Comparison of ENCODE assay signal across 8 mouse cellular contexts in the genomic region with DNA sequence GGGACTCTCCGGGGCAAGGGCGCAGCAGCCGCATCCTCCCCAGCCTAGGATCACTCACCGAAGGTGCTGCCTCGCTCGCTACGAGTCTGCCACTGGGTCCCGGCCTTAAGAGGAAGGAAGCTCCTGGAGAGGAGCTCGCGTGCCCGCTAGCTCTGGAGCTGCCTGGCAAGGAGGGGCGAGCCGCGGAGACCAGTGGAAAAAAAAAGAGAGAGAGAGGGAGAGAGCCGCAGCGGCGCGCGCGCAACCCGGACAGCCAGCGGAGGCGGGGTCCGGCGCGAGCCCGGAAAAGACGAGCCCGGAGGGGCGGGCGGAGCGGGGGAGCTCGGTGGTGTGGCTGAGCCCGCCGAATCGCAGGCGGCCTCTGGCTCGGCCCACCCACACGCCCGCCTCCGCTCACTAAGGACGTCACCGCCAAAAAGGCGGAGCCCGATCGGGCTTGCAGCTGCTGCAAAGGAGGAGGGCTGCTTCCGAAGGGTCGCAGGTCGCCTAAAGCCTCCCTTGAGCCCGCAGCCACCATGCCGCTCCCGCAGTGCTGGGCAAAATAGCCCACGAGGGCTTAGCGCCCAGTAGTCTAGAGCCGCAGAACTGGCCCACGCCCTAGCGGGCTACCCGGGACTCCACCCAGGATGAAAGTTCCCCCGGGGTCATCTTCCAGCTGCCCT. TPM values are rescaled to one million over a fixed set of nuclear protein-coding genes. Genes with fewer than 3 reads are reported as not detected.
DNase-seq lines count a peak whose midpoint lies in the region; ATAC-seq and TF ChIP-seq lines count a peak whose summit lies in the region.

A gene (minus strand): TSS at position 289 of the 662 bp plus-strand sequence.

- 8% methylated on average over 59 of the region's 59 CpGs for WGBS in heart, embryonic 12.5 days
- 6% methylated on average over 59 of the region's 59 CpGs for WGBS in liver, embryonic 12.5 days (ENCODE audit: insufficient replicate concordance)
- WGBS in stomach, embryonic 15.5 days = 9% methylated on average over 55 of the region's 59 CpGs

- peak; percentile 98 for ATAC-seq in heart, embryonic 12.5 days (ENCODE audit: insufficient number of reproducible peaks, low FRiP score)
- ATAC-seq in liver, embryonic 12.5 days = peak; percentile 98
- ATAC-seq in stomach, embryonic 15.5 days (ENCODE audit: insufficient read depth, low FRiP score, low read depth) = peak; percentile 99

- DNase-seq in brain, embryonic 14.5 days (ENCODE audit: low read depth) = peak; percentile 96
- DNase-seq in kidney, postnatal 10 days = peak; percentile 93
- DNase-seq in natural killer cell, adult 2 months (ENCODE audit: low spot score in 2 of 2) = peak; percentile 79 to 85

- H3K9me3 ChIP-seq in erythroblast, embryonic 14.5 days (ENCODE audit: control insufficient read depth, low read length) = peaks cover 4% of the 10 kb centered on the region; the same call in 1 of the 2 replicates
- H3K9me3 ChIP-seq in heart, embryonic 12.5 days (replicated peaks) = no peaks in the 10 kb centered on the region
- H3K9me3 ChIP-seq in liver, embryonic 12.5 days (replicated peaks) = no peaks in the 10 kb centered on the region
- no peaks in the 10 kb centered on the region for H3K9me3 ChIP-seq in stomach, embryonic 15.5 days

- H3K27ac ChIP-seq in heart, embryonic 12.5 days (ENCODE audit: poor library complexity, severe bottlenecking) = peak within 1 kb of the TSS; percentile 88
- H3K27ac ChIP-seq in liver, embryonic 12.5 days = peak within 1 kb of the TSS; percentile 84
- peak within 1 kb of the TSS; percentile 80 for H3K27ac ChIP-seq in stomach, embryonic 15.5 days

- peak within 1 kb of the TSS; percentile 90 for H3K9ac ChIP-seq in heart, embryonic 12.5 days
- H3K9ac ChIP-seq in liver, embryonic 12.5 days = peak within 1 kb of the TSS; percentile 87
- H3K9ac ChIP-seq in stomach, embryonic 15.5 days = peak within 1 kb of the TSS; percentile 44

- no peak for TF ChIP-seq CTCF in C2C12 (IDR thresholded peaks at IDR 0.05; ENCODE audit: control insufficient read depth, insufficient read depth, insufficient read length)
- TF ChIP-seq CTCF in brain, embryonic 14.5 days (IDR thresholded peaks at IDR 0.05; ENCODE audit: borderline replicate concordance, extremely low read depth, insufficient read depth, insufficient read length) = no peak

- peaks cover 28% of the 10 kb centered on the region for H3K4me1 ChIP-seq in erythroblast, embryonic 14.5 days (ENCODE audit: control insufficient read depth)
- H3K4me1 ChIP-seq in heart, embryonic 12.5 days (replicated peaks) = no peaks in the 10 kb centered on the region
- H3K4me1 ChIP-seq in liver, embryonic 12.5 days = peaks cover 13% of the 10 kb centered on the region
- H3K4me1 ChIP-seq in stomach, embryonic 15.5 days = no peaks in the 10 kb centered on the region

- H3K4me3 ChIP-seq in C2C12 (ENCODE audit: insufficient read depth, poor library complexity, severe bottlenecking) = peak within 1 kb of the TSS; percentile 49
- peak within 1 kb of the TSS; percentile 86 for H3K4me3 ChIP-seq in erythroblast, embryonic 14.5 days (replicated peaks)
- peak within 1 kb of the TSS; percentile 75 for H3K4me3 ChIP-seq in heart, embryonic 12.5 days
- H3K4me3 ChIP-seq in liver, embryonic 12.5 days = peak within 1 kb of the TSS; percentile 73
- peak within 1 kb of the TSS; percentile 60 for H3K4me3 ChIP-seq in stomach, embryonic 15.5 days (replicated peaks)

- no peaks in the 10 kb centered on the region for H3K27me3 ChIP-seq in C2C12 (ENCODE audit: control insufficient read depth, insufficient read depth, insufficient read length)
- peaks cover 2% of the 10 kb centered on the region; the same call in 1 of the 2 replicates for H3K27me3 ChIP-seq in erythroblast, embryonic 14.5 days (ENCODE audit: control insufficient read depth)
- H3K27me3 ChIP-seq in heart, embryonic 12.5 days (replicated peaks) = peaks cover 7% of the 10 kb centered on the region
- H3K27me3 ChIP-seq in liver, embryonic 12.5 days (replicated peaks) = peaks cover 15% of the 10 kb centered on the region
- H3K27me3 ChIP-seq in stomach, embryonic 15.5 days (replicated peaks) = no peaks in the 10 kb centered on the region

- H3ac ChIP-seq in C2C12 (ENCODE audit: control insufficient read depth, insufficient read length, low read depth) = peak within 1 kb of the TSS; percentile 93

- H3K4me2 ChIP-seq in heart, embryonic 12.5 days = peak within 1 kb of the TSS; percentile 66
- peak within 1 kb of the TSS; percentile 70 for H3K4me2 ChIP-seq in liver, embryonic 12.5 days
- H3K4me2 ChIP-seq in stomach, embryonic 15.5 days = peak within 1 kb of the TSS; percentile 55

- TF ChIP-seq POLR2A in brain, embryonic 14.5 days (IDR thresholded peaks at IDR 0.05; ENCODE audit: borderline replicate concordance, extremely low read depth, insufficient read depth, insufficient read length, poor library complexity, severe bottlenecking) = peak; percentile 51; the same call in 1 of the 2 replicates

- H3K79me2 ChIP-seq in C2C12 (ENCODE audit: control insufficient read depth, insufficient read depth) = peaks cover 47% of the 10 kb centered on the region

- no peaks in the 10 kb centered on the region for H3K36me3 ChIP-seq in C2C12 (ENCODE audit: control insufficient read depth, insufficient read depth)
- peaks cover 4% of the 10 kb centered on the region for H3K36me3 ChIP-seq in erythroblast, embryonic 14.5 days (ENCODE audit: control insufficient read depth)
- H3K36me3 ChIP-seq in heart, embryonic 12.5 days = no peaks in the 10 kb centered on the region
- H3K36me3 ChIP-seq in liver, embryonic 12.5 days = no peaks in the 10 kb centered on the region
- no peaks in the 10 kb centered on the region for H3K36me3 ChIP-seq in stomach, embryonic 15.5 days

- peaks cover 37% of the 10 kb centered on the region for H3K79me3 ChIP-seq in C2C12 (ENCODE audit: low read depth)

TF ChIP-seq in C2C12, 6 proteins besides CTCF, POLR2A, EP300 and RAD21:
- TF ChIP-seq USF1 (IDR thresholded peaks at IDR 0.05; ENCODE audit: low read depth) (no peak), MYOD1 (IDR thresholded peaks at IDR 0.05; ENCODE audit: control insufficient read depth, insufficient read length, low read depth) (peak; percentile 61), CEBPB (IDR thresholded peaks at IDR 0.05; ENCODE audit: low read depth) (no peak), MAX (IDR thresholded peaks at IDR 0.05) (no peak)

RNA-seq across cellular contexts. Expression of the gene that starts here (rescaled TPM):
- polyA plus RNA-seq in C2C12 (2012; fragmentation: generic; extraction: Trizol) = 10.1 TPM
- 6.0 and 9.5 TPM in 2 replicates for polyA plus RNA-seq in brain, embryonic 14.5 days (2012; rRNA removed)
- 0.04 TPM in 2 replicates for polyA plus RNA-seq in erythroblast, embryonic 14.5 days (2012)
- polyA plus RNA-seq in heart, embryonic 12.5 days (2016; fragmentation: Nextera tagmentation; extraction: Ambion mirVana) = 22.5 and 23.0 TPM in 2 replicates
- polyA plus RNA-seq in liver, embryonic 12.5 days (2016; fragmentation: Nextera tagmentation; extraction: Ambion mirVana) = 17.6 and 17.8 TPM in 2 replicates
- 13.1 and 14.2 TPM in 2 replicates for polyA plus RNA-seq in stomach, embryonic 15.5 days (2015; fragmentation: Nextera tagmentation; extraction: Ambion mirVana)

Comparison
In these comparisons a context has a peak if more than half of its experiments do, and no peak if none do; other contexts are left out.
1. Peak in every context shown above with its lines: DNase-seq, ATAC-seq, H3K4me3 ChIP-seq and H3K27ac ChIP-seq.